Mouse (Mus musculus) ES-CJ7 (cell line): ENCODE measurements around the gene Catsper2.
A peak's percentile ranks its signal among the peaks of the same experiment; 100 is the strongest.

ENCODE experiments used
- DNase-seq: peaks from one replicate; pipeline ENCODE4 v3.0.0; 2011; ENCODE audit warnings: low read depth, low spot score

Gene Catsper2

GRCm38 (mm10) chr2:121413387-121414042 is at the start of gene Catsper2, which contains the start of gene Pdia3:
Gene Catsper2, minus strand, starts transcription at chr2:121413792.
Gene Pdia3, plus strand, starts transcription at chr2:121413775.
- DNase-seq, result peak; percentile 91

- DNase-seq, result no peak
Measured at GRCm38 (mm10) chr2:121460071-121460470, 46.5 kb upstream of the Catsper2 start.

- DNase-seq, result peak; percentile 86
Measured at GRCm38 (mm10) chr2:121456692-121457642, 43.4 kb upstream of the Catsper2 start, which contains the start of gene Serinc4. Gene Serinc4, minus strand, starts transcription at chr2:121456781.

GRCm38 (mm10) chr2:121455534-121455933 is 41.9 kb upstream of the Catsper2 start:
- DNase-seq, result no peak

- no peak for DNase-seq
Measured at GRCm38 (mm10) chr2:121453917-121454316, 40.3 kb upstream of the Catsper2 start.

- DNase-seq, result no peak
Measured at GRCm38 (mm10) chr2:121452990-121453389, 39.4 kb upstream of the Catsper2 start, which contains the start of gene Hypk. Gene Hypk, plus strand, starts transcription at chr2:121453290.

- no peak for DNase-seq
Measured at GRCm38 (mm10) chr2:121452361-121452760, 38.8 kb upstream of the Catsper2 start.

GRCm38 (mm10) chr2:121450093-121450492 is 36.5 kb upstream of the Catsper2 start:
- peak; percentile 32 for DNase-seq

- DNase-seq, result no peak
Measured at GRCm38 (mm10) chr2:121449545-121450011, 36.0 kb upstream of the Catsper2 start.

- peak; percentile 98 for DNase-seq
Measured at GRCm38 (mm10) chr2:121448739-121449535, 35.3 kb upstream of the Catsper2 start, which contains the start of gene Serf2. Gene Serf2, plus strand, starts transcription at chr2:121449195.

GRCm38 (mm10) chr2:121448136-121448535 is 34.5 kb upstream of the Catsper2 start:
- DNase-seq, result no peak

- no peak for DNase-seq
Measured at GRCm38 (mm10) chr2:121447006-121447405, 33.4 kb upstream of the Catsper2 start.

- no peak for DNase-seq
Measured at GRCm38 (mm10) chr2:121446506-121446905, 32.9 kb upstream of the Catsper2 start.

GRCm38 (mm10) chr2:121445117-121445516 is 31.5 kb upstream of the Catsper2 start:
- DNase-seq, result no peak

GRCm38 (mm10) chr2:121444178-121444577 is 30.6 kb upstream of the Catsper2 start, which contains the start of gene Ell3:
Gene Ell3, minus strand, starts transcription at chr2:121444278.
- DNase-seq, result no peak

GRCm38 (mm10) chr2:121443068-121443349 is 29.4 kb upstream of the Catsper2 start:
- peak; percentile 32 for DNase-seq

- DNase-seq, result peak; percentile 64
Measured at GRCm38 (mm10) chr2:121442259-121443067, 28.9 kb upstream of the Catsper2 start.

- no peak for DNase-seq
Measured at GRCm38 (mm10) chr2:121441800-121442199, 28.2 kb upstream of the Catsper2 start.

- DNase-seq, result no peak
Measured at GRCm38 (mm10) chr2:121440834-121441605, 27.4 kb upstream of the Catsper2 start.

- DNase-seq, result no peak
Measured at GRCm38 (mm10) chr2:121439746-121440145, 26.2 kb upstream of the Catsper2 start.
